Mouse (Mus musculus) liver, embryonic 14.5 days (tissue): ENCODE measurements around the gene B4galt3. TPM values are rescaled to one million over a fixed set of nuclear protein-coding genes. Genes with fewer than 3 reads are reported as not detected.
A peak's percentile ranks its signal among the peaks of the same experiment; 100 is the strongest.

Source experiments
- ATAC-seq: fragments of 200-750 bp; cut with Nextera tagmentation; 2 replicates; pipeline ENCODE4 v1.8.0; 2017; ENCODE audit warnings: moderate number of reproducible peaks, mild to moderate bottlenecking, moderate library complexity; ENCODE audit not compliant: insufficient read depth
- DNase-seq, 3 experiments: peaks; one replicate each; pipeline ENCODE4 v3.0.0-alpha.2; 2012 to 2013; ENCODE audit warnings: low read depth in 3 of 3, low spot score in 3 of 3
- H3K27ac ChIP-seq: fragments of 300-500 bp; sonication (generic); 2 replicates; pipeline ENCODE4 v1.5.1; 2014; ENCODE audit warnings: moderate library complexity, mild to moderate bottlenecking, control low read depth, inconsistent platforms
- H3K27me3 ChIP-seq: fragments of 300-500 bp; sonication (generic); 2 replicates; pipeline ENCODE4 v1.6.1; 2014; ENCODE audit warnings: mild to moderate bottlenecking, low read length, moderate library complexity; ENCODE audit not compliant: control insufficient read depth, insufficient read depth
- H3K36me3 ChIP-seq: fragments of 300-500 bp; sonication (generic); replicated peaks from 2 replicates; pipeline ENCODE4 v1.6.1; 2014; ENCODE audit warnings: low read depth; ENCODE audit not compliant: control insufficient read depth, insufficient read depth
- H3K4me1 ChIP-seq, 2 experiments: fragments of 200-500 bp in 1 of 2; fragments of 300-500 bp in 1 of 2; sonication (generic) in 1 of 2; replicated peaks; 2 replicates each; pipeline ENCODE4 v1.6.1; 2012 to 2014; ENCODE audit warnings: antibody characterized with exemption in 1 of 2, inconsistent platforms in 1 of 2, low read length in 1 of 2; ENCODE audit not compliant: control insufficient read depth in 2 of 2, insufficient read depth in 2 of 2
- H3K4me2 ChIP-seq: fragments of 300-500 bp; sonication (generic); 2 replicates; pipeline ENCODE4 v1.6.1; 2014; ENCODE audit warnings: low read depth, mild to moderate bottlenecking, control low read depth, moderate library complexity
- H3K4me3 ChIP-seq, 2 experiments: fragments of 200-500 bp in 1 of 2; fragments of 300-500 bp in 1 of 2; sonication (generic) in 1 of 2; 2 replicates each; pipeline ENCODE4 v1.5.1; 2012 to 2014; ENCODE audit warnings: low read depth in 2 of 2, low read length in 2 of 2, mild to moderate bottlenecking in 2 of 2, control low read depth in 1 of 2, inconsistent platforms in 1 of 2, moderate library complexity in 1 of 2; ENCODE audit not compliant: insufficient read depth in 1 of 2
- H3K9ac ChIP-seq: fragments of 300-500 bp; sonication (generic); replicated peaks from 2 replicates; pipeline ENCODE4 v1.6.1; 2014; ENCODE audit warnings: mild to moderate bottlenecking, control low read depth, moderate library complexity
- H3K9me3 ChIP-seq: fragments of 300-500 bp; sonication (generic); 2 replicates; pipeline ENCODE4 v1.6.1; 2016; ENCODE audit warnings: low read length, mixed read lengths; ENCODE audit not compliant: control insufficient read depth
- CTCF ChIP-seq: IDR thresholded peaks from 2 replicates; pipeline ENCODE4 v1.5.1; 2016; ENCODE audit warnings: antibody characterized with exemption, low read depth, control low read depth
- EP300 ChIP-seq: IDR thresholded peaks from 2 replicates; pipeline ENCODE4 v1.6.1; 2016; ENCODE audit warnings: antibody characterized with exemption, low read depth
- WGBS: fragments of 180-500 bp; shearing (Covaris S2); extraction: QIAGEN DNeasy Blood & Tissue Kit; methylation state at CpG from one replicate; pipeline ENCODE4 v1.1.7; 2014; ENCODE audit not compliant: insufficient replicate concordance; 5-methylcytosine and 5-hydroxymethylcytosine counted together
- polyA plus RNA-seq, 2 experiments: library from polyadenylated mRNA; depleted of rRNA in 1 of 2; stranded (reverse) in 1 of 2; unstranded in 1 of 2; fragments of >200 nt; fragmentation: Nextera tagmentation in 1 of 2; extraction: Ambion mirVana in 1 of 2; gene quantifications; 2 replicates each; pipeline versions ENCODE4 v1.2.1 to v1.2.3; 2012 to 2014

Gene B4galt3
- polyA plus RNA-seq, 2 experiments: 12.7 to 14.5 TPM

- TF ChIP-seq EP300 (no peak), CTCF (no peak)
- Histone ChIP-seq H3K4me3 (0 out of 4 replicates have a peak within 1 kb of the TSS, but pooled peaks of 1 of the 2 experiments have one; percentile 3), H3K36me3 (no peaks in the 10 kb centered on the region), H3K4me1 (peaks cover 12 to 16% of the 10 kb centered on the region in 2 experiments), H3K9me3 (no peaks in the 10 kb centered on the region), H3K27ac (no peak within 1 kb of the TSS), H3K9ac (no peak within 1 kb of the TSS), H3K4me2 (peak within 1 kb of the TSS; percentile 11; the same call in 1 of the 2 replicates), H3K27me3 (peaks cover 25% of the 10 kb centered on the region)
- ATAC-seq (no peak), DNase-seq (no peak)
- WGBS: 30% methylated on average over 26 of the region's 26 CpGs
Measured at GRCm38 (mm10) chr1:171250680-171251593, 19.2 kb upstream of the B4galt3 start, which contains the start of gene Ndufs2. TSS of gene Ndufs2 (minus strand) at chr1:171251388.

GRCm38 (mm10) chr1:171251594-171252324, 18.4 kb upstream of the B4galt3 start:
- Histone ChIP-seq H3K4me3 (no peak overlapping the region), H3K4me2 (no peak overlapping the region), H3K27me3 (peaks cover 25% of the 10 kb centered on the region), H3K9ac (no peak overlapping the region), H3K36me3 (no peaks in the 10 kb centered on the region), H3K27ac (no peak overlapping the region), H3K9me3 (no peaks in the 10 kb centered on the region), H3K4me1 (peaks cover 6 to 9% of the 10 kb centered on the region in 2 experiments)
- 24% methylated on average over 13 of the region's 13 CpGs for WGBS
- DNase-seq (no peak), ATAC-seq (no peak)
- TF ChIP-seq CTCF (no peak), EP300 (no peak)

- Histone ChIP-seq H3K36me3 (no peaks in the 10 kb centered on the region), H3K27ac (no peak overlapping the region), H3K9ac (no peak overlapping the region), H3K9me3 (no peaks in the 10 kb centered on the region), H3K27me3 (peaks cover 25% of the 10 kb centered on the region), H3K4me3 (no peak overlapping the region), H3K4me1 (peaks cover 6 to 8% of the 10 kb centered on the region in 2 experiments), H3K4me2 (no peak overlapping the region)
- WGBS: 62% methylated on average over 17 of the region's 17 CpGs
- TF ChIP-seq EP300 (no peak), CTCF (no peak)
- ATAC-seq (no peak), DNase-seq (no peak)
Measured at GRCm38 (mm10) chr1:171252415-171252814, 17.7 kb upstream of the B4galt3 start.

- TF ChIP-seq CTCF: no peak
- Histone ChIP-seq H3K9ac (no peak overlapping the region), H3K4me1 (peaks cover 0 to 10% of the 10 kb centered on the region in 2 experiments; a peak in 2 of 4 replicates), H3K27me3 (peaks cover 18% of the 10 kb centered on the region), H3K36me3 (no peaks in the 10 kb centered on the region), H3K4me3 (no peak overlapping the region), H3K9me3 (no peaks in the 10 kb centered on the region), H3K4me2 (no peak overlapping the region), H3K27ac (no peak overlapping the region)
- no peak for ATAC-seq
- WGBS: 76% methylated on average over 24 of the region's 24 CpGs
- no peak for DNase-seq
Measured at GRCm38 (mm10) chr1:171256095-171256818, 13.9 kb upstream of the B4galt3 start.
